Mouse (Mus musculus): ENCODE results near the gene Grid1.

Grid1 gene

DNA sequence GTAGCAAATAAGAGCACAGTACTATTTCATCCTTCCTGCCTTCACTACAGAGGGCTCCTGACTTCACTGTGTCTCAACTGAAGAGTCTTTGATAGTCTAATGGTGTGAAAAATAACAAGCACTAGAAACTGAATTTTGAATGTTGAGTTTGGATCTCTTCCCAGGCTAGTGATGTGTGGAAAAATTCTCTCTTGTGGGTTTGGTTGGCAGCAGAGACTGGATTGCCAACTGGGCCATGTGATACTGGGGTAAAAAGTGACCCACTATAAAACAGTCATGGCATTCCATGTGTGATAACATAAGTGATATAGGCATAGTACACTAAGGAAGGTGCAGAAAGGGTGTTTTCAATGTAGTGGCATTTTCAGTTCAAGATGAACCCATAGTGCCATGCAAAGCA is 699.5 kb downstream of the Grid1 start:
- no peak for DNase-seq

DNA sequence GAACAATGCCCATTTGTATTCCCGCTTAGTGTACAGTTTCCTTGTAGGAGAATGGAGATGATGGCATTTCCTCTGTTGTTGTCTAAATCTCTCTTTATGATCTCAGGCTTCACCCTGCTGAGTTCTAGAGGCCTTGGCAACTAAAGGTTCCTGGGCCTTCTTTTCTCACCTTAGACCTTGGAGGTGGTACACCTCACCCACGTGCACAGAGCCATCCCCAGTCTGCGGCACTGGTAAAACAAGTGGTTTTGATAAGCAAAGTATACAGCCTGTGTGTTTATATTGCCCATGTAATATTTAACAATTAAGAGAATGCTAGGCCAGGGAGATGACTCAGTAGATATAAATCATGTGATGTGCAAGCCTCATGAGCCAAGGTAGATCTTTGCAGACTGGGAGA is 718.9 kb downstream of the Grid1 start:
- DNase-seq = no peak

- no peak for DNase-seq
Measured at GRCm38 (mm10) chr14:35541254-35541991, 721.5 kb downstream of the Grid1 start.

DNA sequence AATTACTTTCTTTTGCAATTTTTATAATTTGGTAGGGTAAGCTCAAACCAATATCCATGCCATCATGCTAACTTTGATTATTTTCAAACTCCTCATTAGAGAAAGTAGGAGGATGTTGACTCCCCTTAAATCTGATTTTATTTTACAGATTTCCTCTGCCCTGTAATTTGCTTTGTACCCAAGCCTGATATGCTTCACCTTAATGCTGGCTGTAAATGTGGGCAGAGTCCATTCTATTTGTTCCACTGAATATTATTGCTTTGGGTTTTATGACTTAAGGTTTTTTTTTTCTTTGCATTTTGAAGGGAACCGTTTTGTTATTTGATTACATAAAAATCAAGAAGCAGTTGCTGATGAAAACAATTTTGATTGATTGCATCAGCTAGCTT is 722.1 kb downstream of the Grid1 start:
- no peak for DNase-seq

DNA sequence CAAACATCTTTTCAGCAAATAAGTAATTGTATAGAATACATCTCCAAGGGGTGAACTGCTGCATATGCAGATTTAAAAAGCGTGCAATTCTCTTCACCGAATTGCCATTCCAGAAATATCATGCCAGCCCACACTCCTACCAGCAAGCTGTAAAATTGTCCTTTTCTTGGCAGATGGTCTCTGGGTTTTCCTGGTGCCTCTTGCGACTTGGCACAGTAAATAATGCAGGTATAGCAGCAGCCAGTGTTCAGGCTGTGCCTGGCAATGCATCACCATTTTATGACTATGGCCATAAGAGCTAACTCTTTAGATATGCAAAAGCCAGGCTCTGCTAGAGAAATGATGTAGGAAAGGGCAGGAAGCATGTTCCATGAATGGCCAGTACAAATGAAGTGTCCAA is 734.4 kb downstream of the Grid1 start:
- DNase-seq = no peak

GRCm38 (mm10) chr14:35561244-35561893 is 741.5 kb downstream of the Grid1 start:
- DNase-seq = no peak

DNA sequence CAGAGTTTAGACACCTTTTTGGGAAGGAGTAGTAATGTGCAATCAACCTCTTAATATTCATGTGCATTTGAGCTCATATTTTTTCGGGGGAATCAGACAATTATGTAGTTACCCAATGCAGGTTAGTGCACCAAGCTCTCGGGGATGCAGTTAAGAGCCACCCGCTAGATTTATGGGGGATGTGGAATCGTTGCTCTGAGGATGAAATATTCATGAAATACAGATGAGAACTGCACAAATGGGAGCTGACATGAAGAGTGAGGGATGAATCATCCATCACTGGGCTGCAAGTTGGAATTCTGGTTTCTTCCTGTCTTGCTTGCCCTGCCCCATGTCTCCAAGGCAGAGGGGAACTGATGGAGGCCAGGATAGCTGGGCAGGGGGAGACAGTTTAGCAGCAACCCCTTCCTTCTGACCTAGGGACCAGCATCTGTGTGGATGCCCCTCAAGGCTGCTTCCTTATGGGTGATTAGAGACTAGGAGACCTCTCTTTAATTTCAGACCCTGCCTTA is 753.1 kb downstream of the Grid1 start:
- DNase-seq = no peak

DNA sequence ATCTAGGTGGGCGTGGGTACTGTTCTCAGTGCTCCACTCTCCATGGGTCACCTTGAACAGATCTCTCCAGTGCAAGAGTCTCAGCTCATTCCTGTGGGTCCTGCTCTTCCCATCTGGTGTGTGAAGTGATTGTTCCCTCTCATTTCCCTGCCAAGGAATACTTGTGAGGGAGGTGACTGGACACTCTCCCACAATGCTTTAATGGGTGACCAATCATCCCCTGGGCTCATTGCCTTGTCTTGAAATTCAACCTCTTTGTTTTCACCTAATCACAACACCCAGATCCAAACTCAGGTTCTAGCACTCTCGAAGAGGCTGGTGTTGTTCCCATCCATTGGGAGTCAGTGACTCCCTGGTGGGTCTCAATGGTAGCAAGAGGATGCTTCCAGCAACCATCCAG is 754.6 kb downstream of the Grid1 start:
- no peak for DNase-seq

DNA sequence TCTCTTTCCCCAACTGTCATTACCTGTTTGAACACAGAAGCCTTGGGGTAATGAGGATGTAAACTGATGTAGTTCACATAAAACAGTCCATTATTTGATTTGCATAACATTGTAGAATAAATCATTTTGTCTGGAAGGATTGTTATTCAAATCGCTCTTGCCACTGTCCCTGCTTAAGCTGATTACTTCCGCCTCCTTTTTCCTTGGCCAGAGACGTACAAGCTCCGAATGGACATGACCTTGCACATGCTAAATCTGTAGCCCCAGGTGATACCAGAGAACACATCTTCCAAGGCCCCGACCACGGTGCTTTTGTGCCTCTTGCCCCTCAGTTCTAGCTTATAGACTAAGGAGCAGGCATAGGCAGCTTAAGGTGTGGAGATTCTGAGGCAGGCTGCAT is 755.4 kb downstream of the Grid1 start:
- no peak for DNase-seq

DNA sequence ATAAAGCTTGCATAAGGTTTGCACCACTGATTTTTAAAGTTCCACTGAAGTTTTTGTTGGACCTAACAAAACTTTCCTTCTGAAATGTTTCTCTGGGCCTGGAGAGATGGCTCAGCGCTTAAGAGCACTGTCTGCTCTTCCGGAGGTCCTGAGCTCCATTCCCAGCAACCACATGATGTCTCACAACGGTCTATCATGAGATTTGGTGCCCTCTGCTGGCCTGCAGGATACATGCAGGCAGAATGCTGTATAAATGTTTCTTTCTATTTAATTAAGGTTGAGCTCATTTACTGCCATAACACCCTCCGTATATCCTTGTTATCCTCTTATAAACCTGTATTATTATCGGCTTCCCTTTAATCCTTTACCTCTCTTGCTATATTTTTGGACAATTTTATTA is 805.8 kb downstream of the Grid1 start:
- DNase-seq = no peak

Measured in lung, postnatal 36 days (tissue).